Comparison of ENCODE assay signal across 8 mouse cellular contexts in the genomic region with DNA sequence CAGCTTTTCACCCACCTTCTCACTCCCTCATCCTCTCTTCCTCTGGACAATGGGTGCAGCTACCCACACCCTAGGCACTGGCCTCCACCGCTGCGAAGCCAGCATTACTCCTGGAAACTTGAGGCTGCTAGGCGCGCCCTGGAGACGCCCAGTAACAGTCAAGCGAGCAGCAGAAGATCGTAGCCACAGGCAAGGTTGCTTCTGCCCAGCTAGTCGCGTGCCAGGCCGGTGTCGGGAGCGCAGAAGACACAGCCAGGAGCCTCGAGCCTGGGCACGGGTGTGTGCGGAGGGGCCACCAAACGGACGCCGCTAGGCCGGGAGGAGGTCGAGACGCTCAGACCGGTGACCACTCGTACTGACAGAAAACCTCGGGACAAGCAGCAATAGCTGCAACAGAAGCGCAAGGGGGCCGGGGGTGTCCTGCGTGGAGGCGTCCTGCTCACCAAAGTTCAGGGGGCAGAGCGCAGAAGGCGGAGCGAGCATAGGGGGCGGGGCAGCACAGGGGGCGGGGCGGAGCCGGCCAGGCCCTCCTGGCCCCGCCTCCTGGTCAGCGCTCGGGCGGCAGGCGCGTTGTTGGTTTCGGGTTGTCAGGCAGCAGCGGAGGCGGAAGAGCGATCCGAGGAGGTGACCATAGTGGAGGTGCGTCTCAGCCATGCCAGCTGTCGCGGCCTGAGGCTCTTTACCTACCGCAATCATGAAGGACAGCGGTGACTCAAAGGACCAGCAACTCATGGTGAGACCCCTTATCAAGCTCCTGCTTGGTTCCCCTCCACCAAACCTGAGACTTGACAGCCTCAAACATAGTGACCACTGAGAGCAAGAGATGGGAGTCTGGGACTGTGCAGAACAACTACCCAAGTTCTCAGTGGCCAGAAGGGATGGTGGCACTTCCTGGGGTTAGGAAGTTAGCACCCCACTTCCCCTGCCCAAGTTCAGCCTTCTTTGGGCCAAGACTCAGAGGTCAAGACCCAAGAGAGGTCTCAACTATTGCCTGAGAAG. TPM values are rescaled to one million over a fixed set of nuclear protein-coding genes. Genes with fewer than 3 reads are reported as not detected.
DNase-seq lines count a peak whose midpoint lies in the region; ATAC-seq lines count a peak whose summit lies in the region.

TSS of gene Kif19a (plus strand) at position 569 of the 999 bp plus-strand sequence.

- H3K9me3 ChIP-seq in embryonic facial prominence, embryonic 11.5 days (replicated peaks; ENCODE audit: control insufficient read depth, low read length): no peaks in the 10 kb centered on the region
- H3K9me3 ChIP-seq in heart, embryonic 11.5 days (replicated peaks; ENCODE audit: control insufficient read depth, low read length): no peaks in the 10 kb centered on the region
- H3K9me3 ChIP-seq in lung, embryonic 16.5 days (ENCODE audit: control insufficient read depth, low read length): no peaks in the 10 kb centered on the region
- H3K9me3 ChIP-seq in neural tube, embryonic 15.5 days (replicated peaks): no peaks in the 10 kb centered on the region

- DNase-seq in A20 (ENCODE audit: low read depth, low spot score) (peak; percentile 89), adipocyte (ENCODE audit: low spot score) (no peak)
- peak; percentile 79 for DNase-seq in adrenal gland, adult 2 months
- peak; percentile 79 for DNase-seq in embryonic facial prominence, embryonic 11.5 days (ENCODE audit: low spot score)
- peak; percentile 41 for DNase-seq in kidney, adult 9 months

- peak within 1 kb of the TSS; percentile 10; the same call in 1 of the 2 replicates for H3K9ac ChIP-seq in embryonic facial prominence, embryonic 11.5 days (replicated peaks; ENCODE audit: low read length)
- H3K9ac ChIP-seq in heart, embryonic 11.5 days (ENCODE audit: low read depth, low read length): peak within 1 kb of the TSS; percentile 44; the same call in 1 of the 2 replicates
- H3K9ac ChIP-seq in lung, embryonic 16.5 days (ENCODE audit: low read length): peak within 1 kb of the TSS; percentile 61
- peak within 1 kb of the TSS; percentile 46 for H3K9ac ChIP-seq in neural tube, embryonic 15.5 days (replicated peaks)

- no peaks in the 10 kb centered on the region for H3K36me3 ChIP-seq in embryonic facial prominence, embryonic 11.5 days (replicated peaks; ENCODE audit: control insufficient read depth, insufficient read depth, low read depth, low read length)
- H3K36me3 ChIP-seq in heart, embryonic 11.5 days (ENCODE audit: control insufficient read depth, insufficient read depth, low read length): no peaks in the 10 kb centered on the region
- no peaks in the 10 kb centered on the region for H3K36me3 ChIP-seq in lung, embryonic 16.5 days (ENCODE audit: control insufficient read depth, insufficient read depth, low read length)
- H3K36me3 ChIP-seq in neural tube, embryonic 15.5 days: no peaks in the 10 kb centered on the region

- 1% methylated on average over 51 of the region's 51 CpGs for WGBS in embryonic facial prominence, embryonic 11.5 days
- 3% methylated on average over 45 of the region's 51 CpGs for WGBS in heart, embryonic 11.5 days (ENCODE audit: insufficient replicate concordance)
- 3% methylated on average over 51 of the region's 51 CpGs for WGBS in lung, embryonic 16.5 days
- WGBS in neural tube, embryonic 15.5 days: 2% methylated on average over 42 of the region's 51 CpGs

- no peaks in the 10 kb centered on the region; the same call in 1 of the 2 replicates for H3K27me3 ChIP-seq in embryonic facial prominence, embryonic 11.5 days (ENCODE audit: control insufficient read depth, insufficient read depth, low read length)
- H3K27me3 ChIP-seq in heart, embryonic 11.5 days (ENCODE audit: control insufficient read depth, insufficient read depth, low read length): peaks cover 29% of the 10 kb centered on the region
- peaks cover 10% of the 10 kb centered on the region; the same call in 1 of the 2 replicates for H3K27me3 ChIP-seq in lung, embryonic 16.5 days (ENCODE audit: control insufficient read depth, insufficient read depth, low read depth, low read length)
- H3K27me3 ChIP-seq in neural tube, embryonic 15.5 days (replicated peaks): peaks cover 21% of the 10 kb centered on the region

- peak; percentile 57; the same call in 1 of the 2 replicates for ATAC-seq in embryonic facial prominence, embryonic 11.5 days (replicated peaks; ENCODE audit: insufficient number of reproducible peaks, low FRiP score, low TSS enrichment, low read depth)
- peak; percentile 81 for ATAC-seq in heart, embryonic 11.5 days (replicated peaks; ENCODE audit: insufficient number of reproducible peaks, low FRiP score, low TSS enrichment)
- peak; percentile 91 for ATAC-seq in lung, embryonic 16.5 days (ENCODE audit: low read depth)
- peak; percentile 24; the same call in 1 of the 2 replicates for ATAC-seq in neural tube, embryonic 15.5 days (ENCODE audit: low FRiP score)

- H3K4me2 ChIP-seq in embryonic facial prominence, embryonic 11.5 days (ENCODE audit: low read depth, low read length): peak within 1 kb of the TSS; percentile 57
- peak within 1 kb of the TSS; percentile 90 for H3K4me2 ChIP-seq in heart, embryonic 11.5 days
- H3K4me2 ChIP-seq in lung, embryonic 16.5 days (ENCODE audit: low read depth, low read length): peak within 1 kb of the TSS; percentile 95
- peak within 1 kb of the TSS; percentile 92 for H3K4me2 ChIP-seq in neural tube, embryonic 15.5 days

- peak within 1 kb of the TSS; percentile 37 for H3K4me3 ChIP-seq in embryonic facial prominence, embryonic 11.5 days (ENCODE audit: low read depth, low read length)
- H3K4me3 ChIP-seq in heart, embryonic 11.5 days (ENCODE audit: low read depth, low read length): peak within 1 kb of the TSS; percentile 48
- peak within 1 kb of the TSS; percentile 56 for H3K4me3 ChIP-seq in lung, embryonic 16.5 days (ENCODE audit: low read length)
- H3K4me3 ChIP-seq in neural tube, embryonic 15.5 days (replicated peaks): peak within 1 kb of the TSS; percentile 48

- H3K27ac ChIP-seq in embryonic facial prominence, embryonic 11.5 days (replicated peaks; ENCODE audit: low read depth, low read length): no peak within 1 kb of the TSS
- H3K27ac ChIP-seq in heart, embryonic 11.5 days (ENCODE audit: low read depth, low read length): no peak within 1 kb of the TSS
- H3K27ac ChIP-seq in lung, embryonic 16.5 days (ENCODE audit: low read length): no peak within 1 kb of the TSS
- no peak within 1 kb of the TSS for H3K27ac ChIP-seq in neural tube, embryonic 15.5 days (replicated peaks)

- no peaks in the 10 kb centered on the region for H3K4me1 ChIP-seq in embryonic facial prominence, embryonic 11.5 days (ENCODE audit: control insufficient read depth, insufficient read depth, low read length)
- H3K4me1 ChIP-seq in heart, embryonic 11.5 days (ENCODE audit: control insufficient read depth, insufficient read depth, low read length): 0 out of 2 replicates have a peak, but pooled peaks cover 4% of the 10 kb centered on the region
- peaks cover 3% of the 10 kb centered on the region; the same call in 1 of the 2 replicates for H3K4me1 ChIP-seq in lung, embryonic 16.5 days (replicated peaks; ENCODE audit: control insufficient read depth, insufficient read depth, low read length)
- peaks cover 11% of the 10 kb centered on the region for H3K4me1 ChIP-seq in neural tube, embryonic 15.5 days

RNA-seq across cellular contexts. Expression of gene Kif19a, which starts in this region (rescaled TPM):
- total RNA-seq in adrenal gland, adult 2 months (2021): under 1 TPM; 0.48 to 0.66 TPM
- polyA plus RNA-seq in adrenal gland, adult 2 months (2012; rRNA removed): 0.48 and 1.3 TPM in 2 replicates
- polyA plus RNA-seq in embryonic facial prominence, embryonic 11.5 days (2014; fragmentation: Nextera tagmentation; extraction: Ambion mirVana): 0.81 and 2.1 TPM in 2 replicates
- 0.13 TPM in 1 of 2 replicates, not detected in the other for polyA plus RNA-seq in heart, embryonic 11.5 days (2014; fragmentation: Nextera tagmentation; extraction: Ambion mirVana)
- polyA plus RNA-seq in lung, embryonic 16.5 days (2015; fragmentation: Nextera tagmentation; extraction: Ambion mirVana): 0.46 and 0.72 TPM in 2 replicates
- polyA plus RNA-seq in neural tube, embryonic 15.5 days (2015; fragmentation: Nextera tagmentation; extraction: Ambion mirVana): 0.47 and 1.0 TPM in 2 replicates

Comparison
In these comparisons a context has a peak if more than half of its experiments do, and no peak if none do; other contexts are left out.
1. Peak in ATAC-seq, H3K4me3 ChIP-seq, H3K9ac ChIP-seq and H3K4me2 ChIP-seq in heart, embryonic 11.5 days; RNA of the gene not detected or under 1 TPM.
2. Peak in ATAC-seq, H3K4me3 ChIP-seq, H3K9ac ChIP-seq and H3K4me2 ChIP-seq in lung, embryonic 16.5 days; RNA of the gene not detected or under 1 TPM.
3. ATAC-seq: peak in every context shown above with its lines; median percentile 91 in lung, embryonic 16.5 days; 81 in heart, embryonic 11.5 days; 57 in embryonic facial prominence, embryonic 11.5 days; 24 in neural tube, embryonic 15.5 days.
4. H3K9ac ChIP-seq: peak in every context shown above with its lines; median percentile 61 in lung, embryonic 16.5 days; 46 in neural tube, embryonic 15.5 days; 44 in heart, embryonic 11.5 days; 10 in embryonic facial prominence, embryonic 11.5 days.